Mouse (Mus musculus) spleen, adult 2 months (tissue): Measurements from ENCODE around the gene Pdzd7. TPM values are rescaled to one million over a fixed set of nuclear protein-coding genes. Genes with fewer than 3 reads are reported as not detected.

Experiments used
- DNase-seq, 2 experiments: peaks; one replicate each; pipeline versions ENCODE4 v3.0.0 to v3.0.0-alpha.2; 2012 to 2021; ENCODE audit warnings: low spot score in 2 of 2, low read depth in 1 of 2
- H3K27ac ChIP-seq: fragments of 200-500 bp; 2 replicates; pipeline ENCODE4 v1.5.1; 2012; ENCODE audit warnings: low read length, inconsistent platforms; ENCODE audit not compliant: insufficient read depth
- H3K27me3 ChIP-seq: fragments of 200-500 bp; 2 replicates; pipeline ENCODE4 v1.6.1; 2012; ENCODE audit warnings: mild to moderate bottlenecking, moderate library complexity, low read length, inconsistent platforms; ENCODE audit not compliant: control insufficient read depth, insufficient read depth
- H3K36me3 ChIP-seq: fragments of 200-500 bp; 2 replicates; pipeline ENCODE4 v1.6.1; 2012; ENCODE audit warnings: mild to moderate bottlenecking, low read length, inconsistent platforms; ENCODE audit not compliant: control insufficient read depth, insufficient read depth
- H3K4me1 ChIP-seq: fragments of 200-500 bp; 2 replicates; pipeline ENCODE4 v1.6.1; 2011; ENCODE audit warnings: inconsistent platforms; ENCODE audit not compliant: control insufficient read depth, insufficient read depth, insufficient read length
- H3K4me3 ChIP-seq: fragments of 200-500 bp; 2 replicates; pipeline ENCODE4 v1.5.1; 2011; ENCODE audit warnings: mild to moderate bottlenecking, inconsistent platforms; ENCODE audit not compliant: insufficient read depth, insufficient read length; ENCODE audit errors: extremely low read depth
- CTCF ChIP-seq: fragments of 200-500 bp; IDR thresholded peaks from 2 replicates; pipeline ENCODE4 v1.5.1; 2011; ENCODE audit warnings: mild to moderate bottlenecking, inconsistent platforms; ENCODE audit not compliant: insufficient read depth, insufficient read length, insufficient replicate concordance; ENCODE audit errors: extremely low read depth
- POLR2A ChIP-seq: fragments of 200-500 bp; IDR thresholded peaks from 2 replicates; pipeline ENCODE4 v1.6.1; 2011; ENCODE audit warnings: low read depth, low read length, inconsistent platforms
- WGBS: fragments of 180-500 bp; shearing (Covaris S2); methylation state at CpG from one replicate; pipeline ENCODE4 v1.1.7; 2018; 5-methylcytosine and 5-hydroxymethylcytosine counted together
- polyA plus RNA-seq: library from polyadenylated mRNA; depleted of rRNA; stranded (reverse); fragments of >200 nt; gene quantifications from 2 replicates; pipeline ENCODE4 v1.2.3, GENCODE M21; 2012

Pdzd7 gene
- polyA plus RNA-seq, 1 experiment = 0.04 TPM

- WGBS = 62% methylated on average over 6 of the region's 6 CpGs
- H3K4me1 ChIP-seq = peaks cover 15% of the 10 kb centered on the region; the same call in 1 of the 2 replicates
- no peak for DNase-seq
- TF ChIP-seq POLR2A (no peak), CTCF (no peak)
- H3K27me3 ChIP-seq = peaks cover 4% of the 10 kb centered on the region
- no peak overlapping the region for H3K27ac ChIP-seq
- peaks cover 3% of the 10 kb centered on the region; the same call in 1 of the 2 replicates for H3K36me3 ChIP-seq
- H3K4me3 ChIP-seq = no peak overlapping the region
Observed at GRCm38 (mm10) chr19:45012636-45013035, 32.9 kb downstream of the Pdzd7 start.

- H3K27ac ChIP-seq = no peak overlapping the region
- H3K4me3 ChIP-seq = no peak overlapping the region
- peaks cover 3% of the 10 kb centered on the region; the same call in 1 of the 2 replicates for H3K36me3 ChIP-seq
- no peak for DNase-seq
- 92% methylated on average over 8 of the region's 8 CpGs for WGBS
- H3K4me1 ChIP-seq = peaks cover 15% of the 10 kb centered on the region; the same call in 1 of the 2 replicates
- peaks cover 1% of the 10 kb centered on the region; the same call in 1 of the 2 replicates for H3K27me3 ChIP-seq
- TF ChIP-seq CTCF = no peak
- TF ChIP-seq POLR2A = no peak
Observed at GRCm38 (mm10) chr19:45012219-45012618, 33.3 kb downstream of the Pdzd7 start.

DNA sequence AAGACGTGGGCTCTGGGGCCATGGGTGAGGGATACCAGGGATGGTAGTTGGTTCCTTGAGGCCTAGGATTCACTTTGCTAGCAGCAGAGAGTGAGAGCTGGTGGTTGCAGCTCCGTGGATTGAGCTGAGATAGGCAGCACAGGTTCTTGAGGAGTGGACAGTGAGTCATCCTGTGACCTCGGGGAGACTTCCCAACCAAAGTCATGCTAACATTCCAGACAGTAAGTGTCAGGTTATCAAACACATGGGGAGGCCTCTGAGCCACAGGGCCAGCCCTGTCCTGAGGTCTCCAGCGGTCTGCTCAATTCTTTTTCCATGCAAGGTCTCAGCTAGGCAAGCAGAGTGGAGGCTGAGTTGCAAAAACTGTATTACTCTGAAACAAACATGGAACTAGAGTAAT is 34.9 kb downstream of the Pdzd7 start:
- H3K4me3 ChIP-seq = no peak overlapping the region
- H3K27me3 ChIP-seq = no peaks in the 10 kb centered on the region
- no peak for TF ChIP-seq CTCF
- TF ChIP-seq POLR2A = no peak
- no peak for DNase-seq
- no peak overlapping the region for H3K27ac ChIP-seq
- peaks cover 3% of the 10 kb centered on the region; the same call in 1 of the 2 replicates for H3K36me3 ChIP-seq
- WGBS = 91% methylated on average over 4 of the region's 4 CpGs
- peaks cover 12% of the 10 kb centered on the region; the same call in 1 of the 2 replicates for H3K4me1 ChIP-seq

- peaks cover 3% of the 10 kb centered on the region; the same call in 1 of the 2 replicates for H3K36me3 ChIP-seq
- TF ChIP-seq CTCF = no peak
- H3K4me1 ChIP-seq = peaks cover 6% of the 10 kb centered on the region; the same call in 1 of the 2 replicates
- no peak overlapping the region for H3K27ac ChIP-seq
- H3K4me3 ChIP-seq = no peak overlapping the region
- 89% methylated on average over 20 of the region's 20 CpGs for WGBS
- no peaks in the 10 kb centered on the region for H3K27me3 ChIP-seq
- DNase-seq = no peak
Observed at GRCm38 (mm10) chr19:45007425-45008191, 37.9 kb downstream of the Pdzd7 start.

DNA sequence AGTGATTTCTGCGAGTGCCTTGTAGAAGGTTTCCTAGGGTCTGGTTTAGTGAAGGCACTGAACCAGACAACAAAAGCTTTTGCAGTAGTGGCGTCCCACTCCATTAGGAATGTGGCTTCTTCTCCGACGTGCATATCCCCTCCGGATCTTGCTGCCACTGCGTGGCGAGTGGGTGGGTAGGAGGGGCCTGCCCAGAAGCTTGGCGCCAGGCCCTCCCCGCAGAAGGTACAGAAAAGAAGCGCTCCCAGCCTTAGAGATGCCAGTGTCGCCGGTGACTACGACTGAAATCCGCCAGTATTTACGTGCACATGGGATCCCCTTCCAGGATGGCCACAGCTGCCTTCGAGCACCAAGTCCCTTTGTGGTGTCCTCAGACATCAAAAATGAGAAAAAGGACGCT is 38.5 kb downstream of the Pdzd7 start:
- Histone ChIP-seq H3K27me3 (no peaks in the 10 kb centered on the region), H3K27ac (no peak overlapping the region; the same call in 1 of the 2 replicates), H3K36me3 (peaks cover 3% of the 10 kb centered on the region; the same call in 1 of the 2 replicates), H3K4me1 (peaks cover 6% of the 10 kb centered on the region; the same call in 1 of the 2 replicates), H3K4me3 (peak overlapping the region; percentile 97; the same call in 1 of the 2 replicates)
- DNase-seq = no peak
- no peak for TF ChIP-seq POLR2A
- TF ChIP-seq CTCF = no peak
- WGBS = 22% methylated on average over 17 of the region's 17 CpGs

- Histone ChIP-seq H3K4me3 (peak within 1 kb of the TSS; percentile 97), H3K36me3 (peaks cover 4% of the 10 kb centered on the region), H3K4me1 (peaks cover 6% of the 10 kb centered on the region; the same call in 1 of the 2 replicates), H3K27ac (peak within 1 kb of the TSS; percentile 89), H3K27me3 (no peaks in the 10 kb centered on the region)
- DNase-seq = peak; percentile 85 to 97
- WGBS = under 1% methylated on average over 78 of the region's 82 CpGs
- TF ChIP-seq POLR2A (no peak), CTCF (no peak)
Observed at GRCm38 (mm10) chr19:45005957-45006712, 39.4 kb downstream of the Pdzd7 start, which contains the start of gene Mrpl43. TSS of gene Mrpl43 (minus strand) at chr19:45006442.

GRCm38 (mm10) chr19:45005444-45005843 is 40.1 kb downstream of the Pdzd7 start, which contains the start of gene Twnk:
TSS of gene Twnk (plus strand) at chr19:45005663.
- TF ChIP-seq CTCF = no peak
- TF ChIP-seq POLR2A = no peak
- Histone ChIP-seq H3K27ac (peak within 1 kb of the TSS; percentile 89), H3K4me1 (peaks cover 6% of the 10 kb centered on the region; the same call in 1 of the 2 replicates), H3K27me3 (no peaks in the 10 kb centered on the region), H3K4me3 (peak within 1 kb of the TSS; percentile 97), H3K36me3 (peaks cover 4% of the 10 kb centered on the region)
- whole genome bisulfite sequencing = 8% methylated on average over 16 of the region's 16 CpGs
- peak; percentile 71 to 84 for DNase-seq
